Mouse (Mus musculus) embryonic facial prominence, embryonic 11.5 days (tissue): Measurements from ENCODE around the gene Hpgds. TPM values are rescaled to one million over a fixed set of nuclear protein-coding genes. Genes with fewer than 3 reads are reported as not detected.
A peak's percentile ranks its signal among the peaks of the same experiment; 100 is the strongest.

ENCODE experiments used
- ATAC-seq: fragments of 200-750 bp; cut with Nextera tagmentation; replicated peaks from 2 replicates; pipeline ENCODE4 v1.8.0; 2017; ENCODE audit warnings: low read depth; ENCODE audit not compliant: insufficient number of reproducible peaks, low FRiP score, low TSS enrichment
- DNase-seq: peaks from one replicate; pipeline ENCODE4 v3.0.0-alpha.2; 2015; ENCODE audit warnings: low spot score
- H3K27ac ChIP-seq: fragments of 300-500 bp; sonication (generic); replicated peaks from 2 replicates; pipeline ENCODE4 v1.5.1; 2014; ENCODE audit warnings: mild to moderate bottlenecking, low read depth, low read length, control low read depth
- H3K27me3 ChIP-seq: fragments of 300-500 bp; sonication (generic); 2 replicates; pipeline ENCODE4 v1.6.1; 2014; ENCODE audit warnings: mild to moderate bottlenecking, low read length, moderate library complexity, mixed read lengths; ENCODE audit not compliant: control insufficient read depth, insufficient read depth
- H3K36me3 ChIP-seq: fragments of 300-500 bp; sonication (generic); replicated peaks from 2 replicates; pipeline ENCODE4 v1.6.1; 2014; ENCODE audit warnings: low read depth, mild to moderate bottlenecking, low read length, moderate library complexity, mixed read lengths; ENCODE audit not compliant: control insufficient read depth, insufficient read depth
- H3K4me1 ChIP-seq: fragments of 300-500 bp; sonication (generic); 2 replicates; pipeline ENCODE4 v1.6.1; 2014; ENCODE audit warnings: low read length, mixed read lengths; ENCODE audit not compliant: control insufficient read depth, insufficient read depth
- H3K4me2 ChIP-seq: fragments of 300-500 bp; sonication (generic); 2 replicates; pipeline ENCODE4 v1.6.1; 2014; ENCODE audit warnings: low read depth, mild to moderate bottlenecking, control low read depth, low read length, moderate library complexity
- H3K4me3 ChIP-seq: fragments of 300-500 bp; sonication (generic); 2 replicates; pipeline ENCODE4 v1.5.1; 2014; ENCODE audit warnings: low read depth, low read length, control low read depth
- H3K9ac ChIP-seq: fragments of 300-500 bp; sonication (generic); replicated peaks from 2 replicates; pipeline ENCODE4 v1.6.1; 2014; ENCODE audit warnings: mild to moderate bottlenecking, control low read depth, low read length
- H3K9me3 ChIP-seq: fragments of 300-500 bp; sonication (generic); replicated peaks from 2 replicates; pipeline ENCODE4 v1.6.1; 2016; ENCODE audit warnings: mild to moderate bottlenecking, low read length, inconsistent platforms, mixed read lengths; ENCODE audit not compliant: control insufficient read depth
- WGBS: fragments of 180-500 bp; shearing (Covaris S2); extraction: QIAGEN DNeasy Blood & Tissue Kit; methylation state at CpG from one replicate; pipeline ENCODE4 v1.1.7; 2014; 5-methylcytosine and 5-hydroxymethylcytosine counted together
- polyA plus RNA-seq: library from polyadenylated mRNA; unstranded; fragments of >200 nt; fragmentation: Nextera tagmentation; extraction: Ambion mirVana; gene quantifications from 2 replicates; pipeline ENCODE4 v1.2.1, GENCODE M21; 2014

The Hpgds gene
- polyA plus RNA-seq, 1 experiment from 2014 or later, result 2.8 TPM

- WGBS, result 88% methylated on average over 1 of the region's 1 CpGs
- H3K4me3 ChIP-seq, result no peak overlapping the region
- H3K27me3 ChIP-seq, result no peaks in the 10 kb centered on the region
- H3K4me2 ChIP-seq, result no peak overlapping the region
- ATAC-seq, result no peak
- H3K4me1 ChIP-seq, result no peaks in the 10 kb centered on the region
- no peaks in the 10 kb centered on the region for H3K36me3 ChIP-seq
- H3K9me3 ChIP-seq, result no peaks in the 10 kb centered on the region
- no peak overlapping the region for H3K27ac ChIP-seq
- H3K9ac ChIP-seq, result no peak overlapping the region
- no peak for DNase-seq
Observed at GRCm38 (mm10) chr6:65142316-65142715, 2.4 kb downstream of the Hpgds start.

- DNase-seq (no peak), ATAC-seq (no peak)
- Histone ChIP-seq H3K4me2 (no peak overlapping the region), H3K4me3 (no peak overlapping the region), H3K36me3 (no peaks in the 10 kb centered on the region), H3K9ac (no peak overlapping the region), H3K4me1 (no peaks in the 10 kb centered on the region), H3K27me3 (no peaks in the 10 kb centered on the region), H3K9me3 (no peaks in the 10 kb centered on the region), H3K27ac (no peak overlapping the region)
- WGBS, result 82% methylated on average over 6 of the region's 6 CpGs
Observed at GRCm38 (mm10) chr6:65140750-65141243, 3.9 kb downstream of the Hpgds start.

DNA sequence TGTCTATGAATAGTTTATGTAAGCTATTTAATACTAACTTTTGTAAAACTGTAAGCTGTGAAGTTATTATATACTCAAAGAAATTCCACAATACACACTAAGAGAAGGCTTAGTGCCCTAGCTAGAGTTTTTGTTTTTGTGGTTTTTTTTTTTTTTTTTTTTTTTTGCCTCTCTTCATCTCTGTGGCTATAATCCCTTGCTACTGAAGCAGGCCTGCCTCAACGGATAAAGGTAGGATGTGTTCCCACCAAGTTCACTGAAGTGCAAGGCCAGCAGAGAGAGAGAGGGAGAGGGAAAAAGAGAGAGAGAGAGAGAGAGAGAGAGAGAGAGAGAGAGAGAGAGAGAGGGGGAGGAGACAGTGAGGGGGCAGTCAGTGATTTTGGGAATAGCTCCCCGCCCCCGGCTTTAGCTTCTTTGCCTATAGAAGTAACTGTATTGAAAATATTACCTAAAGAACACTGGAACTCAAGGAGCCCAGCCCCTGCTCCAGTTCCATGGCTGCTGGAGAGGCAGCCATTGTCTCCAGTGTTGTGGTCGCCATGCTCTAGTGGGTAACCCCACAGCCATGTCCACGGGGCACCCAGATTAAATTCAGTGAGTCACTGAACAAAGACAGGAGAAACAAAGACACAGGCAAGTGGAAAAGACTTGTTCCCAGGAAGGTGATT lies 4.5 kb downstream of the Hpgds start:
- WGBS, result 61% methylated on average over 5 of the region's 5 CpGs
- Histone ChIP-seq H3K27me3 (no peaks in the 10 kb centered on the region), H3K9ac (no peak overlapping the region), H3K4me1 (no peaks in the 10 kb centered on the region), H3K9me3 (no peaks in the 10 kb centered on the region), H3K36me3 (no peaks in the 10 kb centered on the region), H3K27ac (no peak overlapping the region), H3K4me3 (no peak overlapping the region), H3K4me2 (no peak overlapping the region)
- DNase-seq (no peak), ATAC-seq (peak; percentile 73; the same call in 1 of the 2 replicates)

GRCm38 (mm10) chr6:65138243-65138642 lies 6.5 kb downstream of the Hpgds start:
- ATAC-seq, result no peak
- Histone ChIP-seq H3K27ac (no peak overlapping the region), H3K4me1 (no peaks in the 10 kb centered on the region), H3K27me3 (no peaks in the 10 kb centered on the region), H3K9me3 (no peaks in the 10 kb centered on the region), H3K9ac (no peak overlapping the region), H3K4me3 (no peak overlapping the region), H3K4me2 (no peak overlapping the region), H3K36me3 (no peaks in the 10 kb centered on the region)
- DNase-seq, result no peak
- WGBS, result 84% methylated on average over 1 of the region's 1 CpGs

- 56% methylated on average over 2 of the region's 2 CpGs for WGBS
- Histone ChIP-seq H3K4me1 (no peaks in the 10 kb centered on the region), H3K27ac (no peak overlapping the region), H3K4me3 (no peak overlapping the region), H3K9me3 (no peaks in the 10 kb centered on the region), H3K4me2 (no peak overlapping the region), H3K27me3 (no peaks in the 10 kb centered on the region), H3K36me3 (no peaks in the 10 kb centered on the region), H3K9ac (no peak overlapping the region)
- ATAC-seq, result no peak; the same call in 1 of the 2 replicates
- DNase-seq, result peak; percentile 19
Observed at GRCm38 (mm10) chr6:65137802-65138201, 6.9 kb downstream of the Hpgds start.

DNA sequence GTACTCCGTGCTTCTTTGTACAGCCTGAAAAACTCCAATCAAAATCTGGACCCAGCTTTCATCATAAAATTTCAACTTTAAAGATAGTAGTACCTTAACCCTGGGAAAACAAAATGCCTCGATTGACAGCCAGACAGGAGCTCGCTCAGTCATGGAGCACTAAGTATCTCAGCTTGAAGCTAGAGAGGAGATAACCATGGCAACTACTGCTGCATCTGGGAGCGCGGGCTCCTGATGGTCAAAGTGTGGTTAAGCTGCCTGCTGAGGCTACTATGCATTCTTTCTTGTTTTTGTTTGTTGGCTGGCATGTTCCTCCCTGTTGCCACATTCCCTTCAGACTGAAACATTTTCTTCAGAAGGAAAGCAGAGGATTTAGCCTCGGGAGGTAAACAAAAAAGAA lies 12.3 kb downstream of the Hpgds start:
- H3K27me3 ChIP-seq, result no peaks in the 10 kb centered on the region
- WGBS, result 52% methylated on average over 6 of the region's 6 CpGs
- no peaks in the 10 kb centered on the region for H3K4me1 ChIP-seq
- no peak overlapping the region for H3K4me2 ChIP-seq
- no peak overlapping the region for H3K27ac ChIP-seq
- DNase-seq (no peak), ATAC-seq (no peak)
- H3K4me3 ChIP-seq, result no peak overlapping the region
- no peak overlapping the region for H3K9ac ChIP-seq
- H3K9me3 ChIP-seq, result no peaks in the 10 kb centered on the region
- H3K36me3 ChIP-seq, result no peaks in the 10 kb centered on the region

DNA sequence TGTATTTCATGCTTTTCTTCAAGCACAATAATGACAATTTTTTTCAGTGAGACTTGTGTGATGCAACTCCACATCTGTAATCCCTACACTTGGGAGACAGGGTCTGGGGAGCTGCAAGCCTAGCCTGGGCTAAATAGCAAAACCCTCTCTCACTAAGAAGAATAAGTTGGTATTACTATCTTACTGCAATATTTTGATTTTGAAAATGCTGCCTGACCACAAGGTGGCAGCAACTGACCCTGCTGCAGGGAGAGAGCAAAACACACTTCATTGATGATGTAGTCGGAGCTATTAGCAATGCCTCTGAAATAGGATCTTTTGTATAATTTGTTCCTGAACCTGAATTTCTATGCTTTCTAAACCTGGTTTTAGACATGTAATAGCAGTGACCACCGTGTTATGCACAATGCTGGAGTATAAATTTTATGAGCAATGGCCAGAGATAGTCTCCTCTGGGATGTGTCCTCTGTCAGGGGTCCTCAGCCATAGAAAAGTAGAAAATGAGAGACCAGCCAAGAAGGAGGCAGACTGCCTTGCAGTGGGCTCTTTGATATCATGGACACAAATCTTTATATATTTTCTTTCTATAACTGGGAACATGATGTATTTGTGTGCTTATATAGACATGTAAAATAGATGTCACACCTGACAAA lies 18.5 kb downstream of the Hpgds start:
- DNase-seq, result peak; percentile 68
- Histone ChIP-seq H3K4me3 (no peak overlapping the region), H3K27me3 (no peaks in the 10 kb centered on the region), H3K9ac (no peak overlapping the region), H3K4me2 (no peak overlapping the region), H3K36me3 (no peaks in the 10 kb centered on the region), H3K4me1 (no peaks in the 10 kb centered on the region), H3K27ac (no peak overlapping the region), H3K9me3 (no peaks in the 10 kb centered on the region)
- ATAC-seq, result no peak
- WGBS, result 23% methylated on average over 2 of the region's 2 CpGs

GRCm38 (mm10) chr6:65117540-65117939 lies 27.2 kb downstream of the Hpgds start:
- DNase-seq, result no peak
- no peaks in the 10 kb centered on the region for H3K9me3 ChIP-seq
- H3K4me3 ChIP-seq, result no peak overlapping the region
- H3K4me1 ChIP-seq, result no peaks in the 10 kb centered on the region
- no peak overlapping the region for H3K4me2 ChIP-seq
- H3K9ac ChIP-seq, result no peak overlapping the region
- WGBS, result 100% methylated on average over 1 of the region's 1 CpGs
- peaks cover 4% of the 10 kb centered on the region; the same call in 1 of the 2 replicates for H3K36me3 ChIP-seq
- ATAC-seq, result no peak
- no peak overlapping the region for H3K27ac ChIP-seq
- no peaks in the 10 kb centered on the region for H3K27me3 ChIP-seq
